Mouse (Mus musculus) monocyte, adult 2 months (primary cell): ENCODE data around the gene Fam208a.

Experiments
- DNase-seq, 2 experiments: peaks; one replicate each; pipeline ENCODE4 v3.0.0; 2022; ENCODE audit warnings: low spot score in 2 of 2, low read depth in 1 of 2

The Fam208a gene

GRCm38 (mm10) chr14:27413961-27414360, 14.7 kb upstream of the Fam208a start:
- no peak for DNase-seq

GRCm38 (mm10) chr14:27420816-27421215, 7.8 kb upstream of the Fam208a start:
- no peak for DNase-seq

DNA sequence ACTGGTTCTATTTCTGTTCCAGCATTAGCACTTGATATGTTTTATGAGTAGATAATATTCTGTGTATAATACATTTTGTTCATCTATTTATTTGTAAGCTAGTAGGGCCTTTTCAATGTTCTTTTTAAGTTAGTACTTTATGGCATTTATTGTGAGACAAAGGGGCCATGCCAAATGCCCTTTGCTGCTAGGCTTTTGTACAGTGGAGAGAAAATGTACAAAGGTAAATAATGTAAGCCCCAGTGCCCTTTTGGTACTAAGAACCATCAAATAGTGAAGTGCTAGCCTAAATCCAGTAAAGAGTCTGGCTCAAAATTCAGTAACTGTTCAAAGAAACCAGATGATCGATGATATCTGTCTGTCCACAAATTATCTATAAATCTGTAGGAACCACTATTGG, 6.3 kb upstream of the Fam208a start:
- no peak for DNase-seq

GRCm38 (mm10) chr14:27428973-27429711, 508 bp downstream of the Fam208a start:
- DNase-seq = peak; percentile 33 to 71

GRCm38 (mm10) chr14:27430280-27430679, 1.6 kb downstream of the Fam208a start:
- no peak for DNase-seq

DNA sequence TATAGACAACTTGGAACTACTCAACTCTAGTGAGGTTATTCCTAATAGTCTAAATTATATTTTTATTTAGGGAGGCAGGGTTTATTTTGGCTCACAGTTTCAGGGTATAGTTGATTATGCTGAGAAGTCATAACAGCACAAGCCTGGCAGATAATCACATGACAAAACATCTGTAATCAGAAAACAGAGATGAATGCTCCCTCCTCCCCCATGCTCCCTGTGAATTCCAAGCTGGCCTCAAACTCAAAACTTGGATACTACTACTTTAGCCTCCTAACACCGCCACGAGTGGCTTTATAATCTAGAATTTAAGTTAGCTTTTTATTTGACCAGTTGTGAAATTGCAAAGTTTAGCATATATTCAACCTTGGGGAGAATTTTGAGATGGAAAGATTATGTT, 3.4 kb downstream of the Fam208a start:
- no peak for DNase-seq

- DNase-seq = no peak
These were observed 7.5 kb downstream of the Fam208a start for GRCm38 (mm10) chr14:27436116-27436515.

- DNase-seq = no peak
These were observed 8.2 kb downstream of the Fam208a start for GRCm38 (mm10) chr14:27436826-27437225.

- DNase-seq = no peak
These were observed 12.3 kb downstream of the Fam208a start for GRCm38 (mm10) chr14:27440921-27441320.

DNA sequence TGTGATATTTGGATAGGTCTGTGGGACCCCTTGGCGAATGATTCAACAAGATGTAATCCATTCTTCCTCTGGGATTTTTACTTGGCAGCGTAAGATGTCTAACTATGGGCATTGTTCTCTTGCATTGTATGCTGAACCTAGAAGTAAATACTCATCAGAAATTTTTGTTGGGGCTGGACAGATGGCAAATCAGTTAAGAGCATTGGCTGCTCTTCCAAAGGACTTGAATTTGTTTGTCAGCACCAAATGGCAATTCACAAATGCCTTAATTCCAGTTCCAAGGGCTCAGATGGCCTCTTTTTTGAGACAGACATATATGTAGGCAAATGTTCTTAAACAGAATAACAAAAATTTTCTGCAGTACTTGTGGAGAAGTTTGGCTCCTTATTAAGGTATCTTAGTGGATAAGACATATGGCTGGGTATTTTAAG, 16.2 kb downstream of the Fam208a start:
- no peak for DNase-seq

GRCm38 (mm10) chr14:27446963-27447362, 18.3 kb downstream of the Fam208a start:
- DNase-seq = no peak

DNA sequence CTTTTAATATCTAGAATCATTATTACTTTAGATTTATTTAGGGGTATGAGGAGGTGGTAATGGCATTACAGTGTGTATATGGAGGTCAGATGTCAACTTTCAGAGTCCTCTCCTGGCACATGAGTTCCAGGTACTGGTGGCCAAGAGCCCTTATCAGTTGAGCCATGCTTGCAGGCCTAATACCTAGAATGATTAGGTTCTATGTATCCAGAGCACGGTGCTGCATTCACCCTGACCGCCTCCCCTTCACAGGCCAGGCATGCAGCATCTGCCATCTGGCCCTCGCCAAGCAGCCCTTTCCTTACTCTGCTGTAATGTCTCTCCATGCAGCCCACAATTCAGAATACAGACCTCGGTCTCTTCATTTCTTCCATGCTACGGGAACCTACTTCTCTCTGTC, 62.8 kb downstream of the Fam208a start:
- DNase-seq = no peak

- DNase-seq = no peak
These were observed 64.9 kb downstream of the Fam208a start for GRCm38 (mm10) chr14:27493516-27493915.

- DNase-seq = no peak
These were observed 72.5 kb downstream of the Fam208a start for GRCm38 (mm10) chr14:27501096-27501495.

DNA sequence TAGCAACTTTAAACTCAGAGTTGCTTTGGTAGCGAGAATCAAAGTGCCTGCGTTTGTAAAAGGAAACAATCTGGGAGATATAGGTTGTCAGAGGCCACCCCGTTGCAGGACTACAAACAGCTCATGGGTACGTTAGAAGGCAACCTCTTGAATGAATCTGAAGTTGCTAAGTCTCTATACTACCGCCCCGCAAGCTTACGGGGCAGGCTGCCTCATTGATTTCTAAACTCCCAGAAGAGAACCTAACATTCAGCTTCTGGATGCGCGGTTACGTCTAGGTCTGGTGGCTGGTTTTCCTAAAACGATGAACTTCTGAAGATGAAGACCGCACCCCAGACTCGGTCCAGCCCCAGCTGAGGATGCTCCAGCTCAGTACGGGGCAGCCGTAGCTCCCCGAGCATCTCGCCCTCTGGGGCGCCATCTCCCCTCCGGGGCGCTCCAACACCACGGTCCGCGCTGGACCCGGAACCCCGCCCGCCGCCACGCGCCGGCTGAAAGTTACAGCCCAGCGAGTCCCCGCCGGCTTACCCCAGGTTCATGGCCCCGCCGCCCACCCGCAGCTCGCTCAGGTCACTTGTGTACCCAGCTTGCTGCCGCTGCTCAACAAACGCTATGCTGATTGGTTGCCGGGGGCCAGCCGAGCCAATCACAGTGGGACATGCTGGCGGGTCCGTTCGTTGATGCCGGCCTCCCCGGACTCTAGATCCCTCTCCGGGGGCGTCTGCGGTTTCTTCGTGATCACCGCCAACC, 79.4 kb downstream of the Fam208a start, which contains the start of gene Ccdc66:
TSS of gene Ccdc66 (minus strand) at position 567 of the 750 bp plus-strand sequence.
- DNase-seq = peak; percentile 83 to 90

DNA sequence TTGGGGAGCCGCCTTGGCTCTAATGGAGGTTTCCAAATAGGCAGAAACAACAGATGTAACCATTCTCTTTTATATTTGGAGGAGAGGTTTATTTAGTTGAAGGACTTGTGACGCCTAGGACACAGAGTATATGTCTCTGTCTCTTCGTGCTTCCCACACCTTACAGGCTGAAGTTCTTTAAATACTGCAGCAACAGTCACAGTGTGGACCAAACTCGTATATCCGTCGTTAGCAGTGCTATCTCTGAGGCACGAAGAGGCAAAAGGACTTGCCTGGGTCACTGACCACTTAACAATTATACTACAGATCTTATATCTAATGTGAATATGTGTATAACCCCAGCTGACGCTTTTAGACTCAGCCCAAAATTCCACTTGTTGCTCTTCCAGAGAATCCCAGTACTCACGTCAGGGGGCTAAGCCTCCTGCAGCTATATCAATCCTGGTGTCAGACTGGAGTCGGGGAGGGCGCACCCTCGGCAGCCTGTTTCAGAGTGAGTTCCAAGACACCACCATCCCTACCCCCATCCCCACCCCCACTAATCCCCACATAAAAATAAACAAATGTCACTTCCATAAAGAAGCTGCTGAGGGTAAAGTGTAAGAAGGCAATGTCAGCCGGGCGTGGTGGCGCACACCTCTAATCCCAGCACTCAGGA, 80.1 kb downstream of the Fam208a start:
- DNase-seq = no peak

DNA sequence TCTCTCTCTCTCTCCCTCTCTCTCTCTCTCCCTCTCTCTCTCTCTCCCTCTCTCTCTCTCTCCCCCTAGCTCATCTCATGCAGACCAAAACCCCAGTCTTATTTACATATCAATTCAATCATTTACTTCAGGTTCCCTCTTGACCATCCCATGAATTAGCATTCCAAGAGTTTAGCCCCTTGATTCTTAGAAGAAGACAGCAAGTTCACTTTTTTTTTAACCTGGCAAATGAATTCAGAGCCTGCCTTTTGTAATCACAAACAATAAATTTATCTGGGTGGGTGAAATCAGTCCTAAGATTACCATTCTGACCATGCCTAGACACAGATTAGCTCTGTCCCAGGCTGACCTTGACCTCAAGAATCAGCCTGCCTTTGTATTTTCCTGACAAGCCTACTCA, 95.9 kb downstream of the Fam208a start:
- no peak for DNase-seq
